In genomic region chr17:13714654-13715053, GRCm38 (mm10) we compare ENCODE assay signal across 11 mouse cellular contexts. TPM values are rescaled to one million over a fixed set of nuclear protein-coding genes. Genes with fewer than 3 reads are reported as not detected.
DNase-seq lines count a peak whose midpoint lies in the region.
"Had no signal": no experiment of that assay in that cellular context is flagged by ENCODE, and none has a peak within 500 bp of the region (broad histone marks: within the 10 kb centered on the region; RNA-seq: fewer than 3 reads in every experiment).

No protein-coding gene starts in this region.

- intact Hi-C loops in gastrocnemius, postnatal 36 days (cut with DNase I) = no loop called here

- peak; percentile 60 for DNase-seq in adrenal gland, postnatal 10 days
- DNase-seq in adrenal gland, postnatal 4 days (ENCODE audit: low spot score in 2 of 2) = no peak
- peak; percentile 90 for DNase-seq in fat pad, adult 2 months (ENCODE audit: extremely low read depth, low read depth, low spot score)
- peak; percentile 47 for DNase-seq in kidney, postnatal 14 days
- peak; percentile 81 for DNase-seq in lung, postnatal 36 days
- DNase-seq in left cerebral cortex, adult 9 months (ENCODE audit: low spot score in 2 of 2) = no peak
- DNase-seq in spleen, adult 12 weeks (ENCODE audit: low spot score) = no peak
- no peak for DNase-seq in gastrocnemius, postnatal 36 days
- DNase-seq: cerebellum, postnatal 25 days; liver, embryonic 13.5 days; thymus, adult 2 months had no signal

RNA-seq across cellular contexts. Expression of gene Afdn, which starts 45.7 kb away (rescaled TPM):
- 100 to 1,000 TPM; 103 to 152 TPM for total RNA-seq in adrenal gland, postnatal 10 days (2021)
- 10 to 100 TPM; 90.3 to 96.9 TPM for total RNA-seq in adrenal gland, postnatal 4 days (2021)
- total RNA-seq in gastrocnemius, postnatal 36 days (2021) = 10 to 100 TPM; 46.9 to 48.8 TPM

RNA-seq across cellular contexts. Expression of gene Tcte2, which starts 47.0 kb away (rescaled TPM):
- 1 to 10 TPM; 2.6 to 4.1 TPM for total RNA-seq in adrenal gland, postnatal 10 days (2021)
- 1 to 10 TPM; 5.2 to 6.7 TPM for total RNA-seq in adrenal gland, postnatal 4 days (2021)
- 1 to 10 TPM in 1 of 2 experiments, under 1 TPM in 1; 0.48 to 1.5 TPM for total RNA-seq in gastrocnemius, postnatal 36 days (2021)

Comparison
In these comparisons a context has a peak if more than half of its experiments do, and no peak if none do; other contexts are left out.
1. DNase-seq: peak in adrenal gland, postnatal 10 days (single experiment), fat pad, adult 2 months (single experiment), kidney, postnatal 14 days (single experiment) and lung, postnatal 36 days (single experiment); none in adrenal gland, postnatal 4 days (0 of 2), left cerebral cortex, adult 9 months (0 of 2), spleen, adult 12 weeks (single experiment) and gastrocnemius, postnatal 36 days (0 of 2).